Mouse (Mus musculus) liver, embryonic 14.5 days (tissue): Measurements from ENCODE around the gene Gm20521.

Source experiments
- CTCF ChIP-seq: IDR thresholded peaks from 2 replicates; pipeline ENCODE4 v1.5.1; 2016; ENCODE audit warnings: antibody characterized with exemption, low read depth, control low read depth
- EP300 ChIP-seq: IDR thresholded peaks from 2 replicates; pipeline ENCODE4 v1.6.1; 2016; ENCODE audit warnings: antibody characterized with exemption, low read depth

DNA sequence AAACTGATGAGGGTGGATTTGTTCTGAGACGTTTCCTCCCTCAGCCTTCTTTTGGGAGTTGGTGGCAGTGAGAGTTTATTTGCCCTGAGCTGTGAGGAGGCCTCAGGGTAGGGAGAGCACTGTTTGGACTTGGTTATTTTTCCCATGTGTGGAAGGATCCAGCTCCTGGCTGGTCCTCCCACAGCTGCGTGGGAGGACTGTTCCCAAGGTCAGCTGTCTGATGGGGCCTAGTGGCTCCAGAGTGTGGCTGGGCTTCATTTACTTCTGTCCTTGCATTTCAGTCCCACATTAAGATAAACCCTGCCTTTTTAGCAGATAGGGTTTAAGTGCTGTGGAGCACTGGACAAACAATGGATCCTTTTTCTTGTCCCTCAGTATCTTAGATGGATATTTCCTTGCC is 14.2 kb downstream of the Gm20521 start:
- no peak for TF ChIP-seq EP300
- TF ChIP-seq CTCF: no peak
